Mouse (Mus musculus) embryonic fibroblast, embryonic 13.5 days (primary cell): ENCODE measurements around the gene Ddx60. TPM values are rescaled to one million over a fixed set of nuclear protein-coding genes. Genes with fewer than 3 reads are reported as not detected.

Experiments used
- H3K27ac ChIP-seq: 2 replicates; pipeline ENCODE4 v1.5.1; 2012; ENCODE audit warnings: low read length, control low read depth, inconsistent platforms; ENCODE audit not compliant: insufficient read depth
- H3K4me1 ChIP-seq: 2 replicates; pipeline ENCODE4 v1.6.1; 2011; ENCODE audit warnings: low read length; ENCODE audit not compliant: control insufficient read depth, insufficient read depth
- H3K4me3 ChIP-seq: 2 replicates; pipeline ENCODE4 v1.5.1; 2011; ENCODE audit warnings: mild to moderate bottlenecking, control low read depth, low read length; ENCODE audit not compliant: insufficient read depth
- CTCF ChIP-seq: IDR thresholded peaks from 2 replicates; pipeline ENCODE4 v1.5.1; 2011; ENCODE audit warnings: mild to moderate bottlenecking, control low read depth, low read length, moderate library complexity, borderline replicate concordance; ENCODE audit not compliant: insufficient read depth
- POLR2A ChIP-seq: IDR thresholded peaks from 2 replicates; pipeline ENCODE4 v1.6.1; 2011; ENCODE audit warnings: low read depth, mild to moderate bottlenecking, control low read depth, low read length, moderate library complexity
- polyA plus RNA-seq: library from polyadenylated mRNA; stranded (reverse); fragments of >200 nt; gene quantifications from 2 replicates; pipeline ENCODE4 v1.2.4, GENCODE M21; 2011; ENCODE audit warnings: low read depth; ENCODE audit not compliant: missing spikeins, insufficient read length

The Ddx60 gene
- polyA plus RNA-seq, 1 experiment = 2.6 TPM

DNA sequence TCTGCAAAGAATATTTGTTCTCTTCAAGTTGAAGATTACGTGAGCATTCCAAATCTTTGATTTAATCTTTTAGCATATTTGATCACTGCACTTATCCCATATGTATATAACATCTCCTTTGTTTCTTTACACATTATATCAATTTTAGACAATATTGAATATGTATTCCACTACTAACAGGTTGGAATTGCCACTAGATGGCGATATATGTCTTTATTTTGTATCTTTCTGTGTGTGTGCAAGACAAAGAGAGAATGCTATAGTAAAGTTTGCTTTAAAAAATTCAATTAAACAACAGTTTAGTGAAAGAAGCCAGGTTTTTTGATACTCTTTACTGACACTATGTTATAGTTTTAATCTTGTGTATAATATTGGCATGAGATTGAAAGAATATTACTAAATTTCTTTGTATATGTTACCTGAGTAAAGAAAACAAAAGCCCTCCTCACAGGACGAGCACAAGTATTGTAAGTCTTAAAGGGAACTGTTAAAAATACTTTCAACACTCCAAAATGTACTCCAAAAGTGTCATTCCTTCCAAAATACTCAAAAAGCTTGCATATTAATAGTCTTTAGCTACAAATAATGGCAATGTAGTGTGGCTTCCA is 152.4 kb downstream of the Ddx60 start:
- no peak overlapping the region for H3K4me3 ChIP-seq
- TF ChIP-seq POLR2A = no peak
- no peak for TF ChIP-seq CTCF
- H3K27ac ChIP-seq = no peak overlapping the region
- H3K4me1 ChIP-seq = no peaks in the 10 kb centered on the region

DNA sequence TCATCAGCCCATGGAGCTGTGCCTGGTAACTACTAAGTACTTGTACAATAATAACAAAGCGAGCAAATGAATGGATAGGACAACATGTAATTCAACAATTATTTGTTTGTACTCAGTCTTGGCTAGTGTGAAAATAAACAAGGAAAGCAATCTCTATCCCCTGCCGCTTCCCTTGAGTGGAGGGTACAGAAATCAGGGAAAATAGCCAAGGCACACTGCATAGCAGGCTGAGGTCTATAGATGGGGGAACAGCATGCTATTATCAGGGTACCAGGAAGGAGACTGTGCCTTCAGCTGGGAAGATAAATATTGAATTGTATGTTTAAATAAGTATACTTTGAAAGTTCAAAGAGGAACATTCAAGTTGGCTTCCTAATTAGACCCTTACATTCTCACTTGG is 153.9 kb downstream of the Ddx60 start:
- Histone ChIP-seq H3K4me1 (no peaks in the 10 kb centered on the region), H3K27ac (no peak overlapping the region), H3K4me3 (no peak overlapping the region)
- TF ChIP-seq POLR2A (no peak), CTCF (no peak)

Other genes with a start within 250 kb of the Ddx60 start
- gene Palld, start 25.4 kb upstream of the Ddx60 start, polyA plus RNA-seq = 228 and 344 TPM in 2 replicates
- gene Anxa10, start 195.1 kb downstream of the Ddx60 start, polyA plus RNA-seq = not detected in 2 replicates